Mouse (Mus musculus): ENCODE data around the gene Prdx2. TPM values are rescaled to one million over a fixed set of nuclear protein-coding genes. Genes with fewer than 3 reads are reported as not detected.

Gene Prdx2
- polyA plus RNA-seq, 1 experiment from 2014 or later: 771 TPM

- no peaks in the 10 kb centered on the region for H3K9me3 ChIP-seq (ENCODE audit: control insufficient read depth, low read length)
- H3K27ac ChIP-seq (ENCODE audit: low read depth): peak overlapping the region; percentile 77
- DNase-seq (ENCODE audit: low spot score) (peak; percentile 73), ATAC-seq (replicated peaks; ENCODE audit: low FRiP score, low TSS enrichment, low read depth) (no peak)
- H3K4me1 ChIP-seq (replicated peaks; ENCODE audit: control insufficient read depth, insufficient read depth, low read length): peaks cover 68% of the 10 kb centered on the region
- peaks cover 8% of the 10 kb centered on the region for H3K27me3 ChIP-seq (replicated peaks; ENCODE audit: control insufficient read depth, insufficient read depth, low read length)
- H3K9ac ChIP-seq (ENCODE audit: low read length): peak overlapping the region; percentile 49; the same call in 1 of the 2 replicates
- H3K36me3 ChIP-seq (ENCODE audit: control insufficient read depth, insufficient read depth, low read length): no peaks in the 10 kb centered on the region
- H3K4me2 ChIP-seq (ENCODE audit: low read length): peak overlapping the region; percentile 99
- H3K4me3 ChIP-seq (ENCODE audit: low read depth, low read length): no peak overlapping the region
- 34% methylated on average over 11 of the region's 11 CpGs for WGBS
These were observed 11.4 kb downstream of the Prdx2 start for GRCm38 (mm10) chr8:84980622-84981358.

GRCm38 (mm10) chr8:84981644-84982498 lies 12.5 kb downstream of the Prdx2 start:
- Histone ChIP-seq H3K4me3 (ENCODE audit: low read depth, low read length) (no peak overlapping the region), H3K27ac (ENCODE audit: low read depth) (0 out of 2 replicates have a peak overlapping the region, but pooled peaks have one; percentile 77), H3K4me2 (ENCODE audit: low read length) (no peak overlapping the region), H3K9me3 (ENCODE audit: control insufficient read depth, low read length) (no peaks in the 10 kb centered on the region), H3K4me1 (replicated peaks; ENCODE audit: control insufficient read depth, insufficient read depth, low read length) (peaks cover 61% of the 10 kb centered on the region), H3K36me3 (ENCODE audit: control insufficient read depth, insufficient read depth, low read length) (no peaks in the 10 kb centered on the region), H3K9ac (ENCODE audit: low read length) (no peak overlapping the region), H3K27me3 (replicated peaks; ENCODE audit: control insufficient read depth, insufficient read depth, low read length) (peaks cover 18% of the 10 kb centered on the region)
- DNase-seq (ENCODE audit: low spot score) (no peak), ATAC-seq (replicated peaks; ENCODE audit: low FRiP score, low TSS enrichment, low read depth) (no peak)
- 77% methylated on average over 15 of the region's 15 CpGs for WGBS

GRCm38 (mm10) chr8:84982499-84983011 lies 13.2 kb downstream of the Prdx2 start:
- no peaks in the 10 kb centered on the region for H3K36me3 ChIP-seq (ENCODE audit: control insufficient read depth, insufficient read depth, low read length)
- ATAC-seq (replicated peaks; ENCODE audit: low FRiP score, low TSS enrichment, low read depth) (no peak), DNase-seq (ENCODE audit: low spot score) (no peak)
- 0 out of 2 replicates have a peak, but pooled peaks cover 14% of the 10 kb centered on the region for H3K27me3 ChIP-seq (replicated peaks; ENCODE audit: control insufficient read depth, insufficient read depth, low read length)
- WGBS: 68% methylated on average over 3 of the region's 3 CpGs
- no peak overlapping the region for H3K4me3 ChIP-seq (ENCODE audit: low read depth, low read length)
- H3K4me1 ChIP-seq (replicated peaks; ENCODE audit: control insufficient read depth, insufficient read depth, low read length): peaks cover 55% of the 10 kb centered on the region
- H3K27ac ChIP-seq (ENCODE audit: low read depth): no peak overlapping the region
- H3K9me3 ChIP-seq (ENCODE audit: control insufficient read depth, low read length): no peaks in the 10 kb centered on the region
- no peak overlapping the region for H3K4me2 ChIP-seq (ENCODE audit: low read length)
- H3K9ac ChIP-seq (ENCODE audit: low read length): no peak overlapping the region

- H3K4me1 ChIP-seq (replicated peaks; ENCODE audit: control insufficient read depth, insufficient read depth, low read length): peaks cover 44% of the 10 kb centered on the region
- H3K36me3 ChIP-seq (ENCODE audit: control insufficient read depth, insufficient read depth, low read length): no peaks in the 10 kb centered on the region
- 4% methylated on average over 16 of the region's 16 CpGs for WGBS
- H3K27me3 ChIP-seq (replicated peaks; ENCODE audit: control insufficient read depth, insufficient read depth, low read length): 0 out of 2 replicates have a peak, but pooled peaks cover 11% of the 10 kb centered on the region
- no peaks in the 10 kb centered on the region for H3K9me3 ChIP-seq (ENCODE audit: control insufficient read depth, low read length)
- no peak for ATAC-seq (replicated peaks; ENCODE audit: low FRiP score, low TSS enrichment, low read depth)
- H3K9ac ChIP-seq (ENCODE audit: low read length): 0 out of 2 replicates have a peak overlapping the region, but pooled peaks have one; percentile 59
- peak overlapping the region; percentile 98 for H3K4me2 ChIP-seq (ENCODE audit: low read length)
- peak overlapping the region; percentile 85; the same call in 1 of the 2 replicates for H3K27ac ChIP-seq (ENCODE audit: low read depth)
- H3K4me3 ChIP-seq (ENCODE audit: low read depth, low read length): peak overlapping the region; percentile 48
- DNase-seq (ENCODE audit: low spot score): no peak
These were observed 15.1 kb downstream of the Prdx2 start for GRCm38 (mm10) chr8:84984294-84985048.

GRCm38 (mm10) chr8:84985049-84985683 lies 15.8 kb downstream of the Prdx2 start:
- peak overlapping the region; percentile 98 for H3K4me2 ChIP-seq (ENCODE audit: low read length)
- H3K27me3 ChIP-seq (replicated peaks; ENCODE audit: control insufficient read depth, insufficient read depth, low read length): 0 out of 2 replicates have a peak, but pooled peaks cover 11% of the 10 kb centered on the region
- peak overlapping the region; percentile 48 for H3K4me3 ChIP-seq (ENCODE audit: low read depth, low read length)
- DNase-seq (ENCODE audit: low spot score) (no peak), ATAC-seq (replicated peaks; ENCODE audit: low FRiP score, low TSS enrichment, low read depth) (no peak)
- 2% methylated on average over 23 of the region's 23 CpGs for WGBS
- H3K4me1 ChIP-seq (replicated peaks; ENCODE audit: control insufficient read depth, insufficient read depth, low read length): peaks cover 41% of the 10 kb centered on the region
- no peaks in the 10 kb centered on the region for H3K9me3 ChIP-seq (ENCODE audit: control insufficient read depth, low read length)
- no peaks in the 10 kb centered on the region for H3K36me3 ChIP-seq (ENCODE audit: control insufficient read depth, insufficient read depth, low read length)
- peak overlapping the region; percentile 85 for H3K27ac ChIP-seq (ENCODE audit: low read depth)
- H3K9ac ChIP-seq (ENCODE audit: low read length): peak overlapping the region; percentile 59

GRCm38 (mm10) chr8:84985684-84986378 lies 16.4 kb downstream of the Prdx2 start:
- Histone ChIP-seq H3K9me3 (ENCODE audit: control insufficient read depth, low read length) (no peaks in the 10 kb centered on the region), H3K4me3 (ENCODE audit: low read depth, low read length) (peak overlapping the region; percentile 48), H3K4me1 (replicated peaks; ENCODE audit: control insufficient read depth, insufficient read depth, low read length) (peaks cover 34% of the 10 kb centered on the region), H3K36me3 (ENCODE audit: control insufficient read depth, insufficient read depth, low read length) (no peaks in the 10 kb centered on the region), H3K4me2 (ENCODE audit: low read length) (peak overlapping the region; percentile 98), H3K9ac (ENCODE audit: low read length) (peak overlapping the region; percentile 59), H3K27ac (ENCODE audit: low read depth) (peak overlapping the region; percentile 85), H3K27me3 (replicated peaks; ENCODE audit: control insufficient read depth, insufficient read depth, low read length) (0 out of 2 replicates have a peak, but pooled peaks cover 11% of the 10 kb centered on the region)
- ATAC-seq (replicated peaks; ENCODE audit: low FRiP score, low TSS enrichment, low read depth) (peak; percentile 42), DNase-seq (ENCODE audit: low spot score) (peak; percentile 89)
- WGBS: under 1% methylated on average over 53 of the region's 53 CpGs

- ATAC-seq (replicated peaks; ENCODE audit: low FRiP score, low TSS enrichment, low read depth) (no peak), DNase-seq (ENCODE audit: low spot score) (peak; percentile 69)
- Histone ChIP-seq H3K4me1 (replicated peaks; ENCODE audit: control insufficient read depth, insufficient read depth, low read length) (peaks cover 28% of the 10 kb centered on the region), H3K9ac (ENCODE audit: low read length) (no peak overlapping the region; the same call in 1 of the 2 replicates), H3K27ac (ENCODE audit: low read depth) (peak overlapping the region; percentile 85), H3K27me3 (replicated peaks; ENCODE audit: control insufficient read depth, insufficient read depth, low read length) (0 out of 2 replicates have a peak, but pooled peaks cover 11% of the 10 kb centered on the region), H3K9me3 (ENCODE audit: control insufficient read depth, low read length) (no peaks in the 10 kb centered on the region), H3K4me3 (ENCODE audit: low read depth, low read length) (peak overlapping the region; percentile 48), H3K36me3 (ENCODE audit: control insufficient read depth, insufficient read depth, low read length) (no peaks in the 10 kb centered on the region), H3K4me2 (ENCODE audit: low read length) (peak overlapping the region; percentile 98)
- 32% methylated on average over 8 of the region's 8 CpGs for whole genome bisulfite sequencing
These were observed 17.1 kb downstream of the Prdx2 start for GRCm38 (mm10) chr8:84986379-84986945.
